Mouse (Mus musculus) testis, adult 2 months (tissue): ENCODE results near the gene Large2.

Experiments used
- CTCF ChIP-seq: fragments of 200-500 bp; IDR thresholded peaks from 2 replicates; pipeline ENCODE4 v1.5.1; 2012; ENCODE audit warnings: low read depth, mild to moderate bottlenecking, inconsistent platforms, low read length, moderate library complexity; ENCODE audit not compliant: control insufficient read depth, insufficient read depth, insufficient replicate concordance
- POLR2A ChIP-seq: fragments of 200-500 bp; IDR thresholded peaks from 2 replicates; pipeline ENCODE4 v1.6.1; 2012; ENCODE audit warnings: low read depth, mild to moderate bottlenecking, inconsistent platforms, low read length, moderate library complexity; ENCODE audit not compliant: control insufficient read depth

DNA sequence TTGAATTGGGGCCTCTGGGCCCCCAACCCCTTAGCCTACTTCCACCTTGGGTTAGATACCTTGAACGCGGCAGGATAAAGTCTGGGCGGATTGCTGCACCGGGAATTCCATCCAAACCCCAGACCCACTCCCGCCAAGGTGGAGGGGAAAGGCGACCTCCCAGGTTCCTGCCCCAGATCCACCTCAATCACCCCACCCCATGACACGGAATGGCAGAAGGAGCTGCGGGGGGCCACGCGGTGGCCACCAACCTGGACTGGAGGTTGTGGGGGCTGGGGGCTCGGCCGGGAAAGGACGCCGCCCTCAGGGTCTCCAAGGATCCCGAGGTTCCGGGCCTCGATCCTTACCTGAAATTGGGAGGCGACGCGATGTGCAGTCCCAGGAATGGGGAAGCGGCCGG lies 26.0 kb upstream of the Large2 start:
- no peak for TF ChIP-seq CTCF
- TF ChIP-seq POLR2A: no peak
